Mouse (Mus musculus): ENCODE results near the gene Ubac1.

Gene Ubac1

DNA sequence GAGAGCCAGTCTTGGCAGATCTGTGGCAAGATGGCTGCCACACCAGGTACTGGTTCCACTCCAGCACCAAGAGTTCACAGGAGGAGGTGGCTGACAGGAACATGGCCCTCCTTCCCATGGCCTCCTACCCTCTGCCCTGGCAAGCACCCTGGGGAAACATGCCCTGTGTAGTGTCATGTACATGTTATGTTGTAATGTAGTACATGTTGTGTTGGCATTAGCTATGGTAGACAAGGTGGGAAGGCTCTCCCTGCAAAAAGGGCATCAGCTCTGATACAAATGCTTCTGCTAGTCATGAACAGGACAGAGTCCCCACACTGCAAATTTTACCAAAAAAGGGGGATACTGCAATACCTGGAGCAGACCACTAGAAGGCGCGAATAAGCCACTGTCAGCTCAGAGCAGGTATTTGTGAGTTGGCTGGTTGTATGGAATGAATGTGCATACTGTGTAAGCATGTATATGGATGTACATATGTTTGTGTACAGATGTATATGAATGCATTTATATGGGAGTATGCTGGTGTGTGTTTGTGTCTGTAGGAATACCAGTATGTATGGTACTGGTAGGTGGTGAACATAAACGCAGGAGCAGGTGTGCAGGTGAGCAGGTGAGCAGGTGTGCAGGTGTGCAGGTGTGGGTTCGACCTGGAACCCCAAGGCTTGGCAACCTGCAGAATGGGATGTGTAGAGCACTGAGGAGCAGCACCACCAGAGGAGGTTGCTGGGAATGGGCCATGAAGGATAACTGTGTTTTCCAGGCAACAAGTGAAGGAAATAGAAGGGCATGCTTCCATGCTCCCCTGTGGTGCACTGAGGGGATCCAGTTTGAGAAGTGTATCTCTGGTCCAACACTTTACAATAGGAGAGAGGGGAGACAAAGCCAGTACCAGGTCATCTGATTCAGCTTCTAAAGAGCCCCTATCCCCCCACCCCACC is 2.9 kb upstream of the Ubac1 start:
- peak; percentile 30 to 72 for DNase-seq (ENCODE audit: inconsistent age in 2 of 2, low spot score in 1 of 2)

DNA sequence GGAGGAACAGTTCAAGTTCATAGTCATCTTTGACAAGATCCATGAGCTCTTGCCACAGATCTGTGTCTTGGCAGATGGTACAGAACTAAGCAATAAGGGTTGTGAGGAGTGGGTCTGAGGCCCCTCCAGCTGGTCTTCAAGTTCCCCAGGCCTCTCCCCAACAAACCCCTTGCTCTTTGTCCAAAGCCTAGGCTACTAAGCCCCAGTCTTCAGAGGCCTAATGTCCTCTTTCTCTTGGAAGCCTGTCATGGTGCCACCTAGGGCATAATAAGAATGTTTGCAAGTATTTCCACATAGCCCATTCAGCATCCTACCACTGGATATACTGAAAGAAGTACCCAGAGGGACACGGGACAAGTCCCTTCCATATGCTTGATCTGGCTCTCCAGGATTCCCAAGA is 1.1 kb upstream of the Ubac1 start:
- no peak for DNase-seq (ENCODE audit: inconsistent age in 2 of 2, low spot score in 1 of 2)

DNA sequence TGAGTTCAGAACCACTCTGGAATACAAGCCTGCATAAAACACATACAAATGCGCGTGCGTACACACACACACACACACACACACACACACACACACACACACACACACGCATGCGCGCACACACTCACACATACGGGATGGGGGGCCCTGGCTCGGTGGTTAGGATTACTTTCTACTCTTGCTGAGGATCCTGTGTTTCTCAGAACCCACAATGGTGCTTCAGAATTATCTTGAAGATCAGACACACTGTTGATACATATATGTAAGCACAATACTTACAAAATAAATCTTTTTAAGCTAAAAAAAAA is 665 bp upstream of the Ubac1 start:
- no peak for DNase-seq (ENCODE audit: inconsistent age in 2 of 2, low spot score in 1 of 2)

DNA sequence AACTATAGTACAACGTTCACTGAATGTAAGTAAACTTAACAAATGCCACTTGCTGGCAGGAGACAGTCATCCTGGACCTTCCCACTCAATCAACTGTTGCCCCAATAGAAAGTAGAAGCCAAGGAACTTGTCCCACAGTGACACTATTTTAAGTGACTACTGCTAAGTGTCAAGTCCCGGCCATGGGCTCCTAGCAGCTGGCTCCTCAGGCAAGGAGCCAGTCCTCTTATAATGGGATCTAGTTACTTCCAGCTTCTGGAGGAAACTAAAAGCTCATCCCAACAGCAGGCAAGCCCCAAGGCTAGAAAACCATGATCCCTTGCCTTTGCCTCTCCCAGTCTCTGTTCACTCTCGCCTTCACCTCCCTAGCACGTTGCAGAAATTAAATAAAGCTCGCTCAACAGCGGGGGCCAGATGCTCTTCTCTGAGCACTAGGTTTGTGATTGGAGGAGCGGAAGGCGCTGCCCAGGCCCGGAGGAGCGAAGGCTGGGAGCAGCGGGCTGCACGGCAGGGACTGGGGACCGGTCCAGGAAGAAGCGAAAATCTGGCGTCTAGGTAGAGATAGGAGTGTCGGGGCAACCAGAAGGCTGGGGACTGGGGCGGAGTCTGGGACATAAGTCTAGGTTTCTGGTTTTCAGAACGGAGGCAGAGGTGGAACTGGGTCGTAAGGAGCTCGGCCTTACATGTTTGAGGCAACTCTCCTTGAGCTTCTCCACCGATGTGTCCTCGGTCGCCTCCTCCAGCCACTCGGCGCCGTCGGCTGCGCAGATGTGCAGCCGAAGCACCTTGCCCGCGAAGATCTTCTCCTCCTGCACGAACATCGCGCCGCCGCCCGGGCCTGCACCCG is 610 bp downstream of the Ubac1 start:
- DNase-seq (ENCODE audit: inconsistent age in 2 of 2, low spot score in 1 of 2) = peak in 1 of 2 experiments; percentile 69

DNA sequence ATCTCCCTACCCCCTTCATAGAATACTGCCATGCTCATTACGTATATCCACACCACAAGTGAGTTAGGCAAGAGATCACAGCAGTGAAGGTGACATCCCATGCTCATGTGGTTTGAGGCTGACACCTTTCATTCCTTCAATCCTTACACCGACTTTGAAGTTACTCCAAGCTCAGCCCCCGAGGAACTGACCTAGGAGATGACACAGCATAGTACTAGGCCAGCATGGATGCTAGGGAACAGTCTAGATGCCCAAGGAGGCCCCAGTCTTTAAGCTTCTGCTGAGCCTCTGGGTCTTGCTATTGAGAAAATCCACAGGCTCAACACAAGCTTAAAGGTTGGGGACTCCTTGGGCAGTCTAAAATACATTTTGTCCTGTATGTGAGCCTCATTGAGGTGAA is 1.6 kb downstream of the Ubac1 start:
- no peak for DNase-seq (ENCODE audit: inconsistent age in 2 of 2, low spot score in 1 of 2)

DNA sequence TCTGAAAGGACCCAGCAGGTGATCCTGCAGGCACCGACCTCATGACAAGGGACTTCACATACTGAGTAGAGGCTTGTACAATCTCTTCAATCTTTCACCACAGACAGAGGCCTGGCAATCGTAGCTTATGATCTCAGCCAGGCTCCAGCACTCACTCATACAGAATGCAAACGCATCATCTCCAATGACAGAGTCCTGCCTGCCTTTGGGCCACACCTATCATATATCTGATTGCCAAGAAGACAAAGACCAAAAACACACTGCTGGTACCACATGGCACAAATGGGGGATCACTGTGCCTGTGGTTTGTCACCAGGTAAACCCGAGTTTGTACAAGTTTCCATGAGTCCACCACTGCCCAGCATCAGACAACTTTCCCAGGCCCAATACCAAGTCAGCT is 4.2 kb downstream of the Ubac1 start:
- no peak for DNase-seq (ENCODE audit: inconsistent age in 2 of 2, low spot score in 1 of 2)

DNA sequence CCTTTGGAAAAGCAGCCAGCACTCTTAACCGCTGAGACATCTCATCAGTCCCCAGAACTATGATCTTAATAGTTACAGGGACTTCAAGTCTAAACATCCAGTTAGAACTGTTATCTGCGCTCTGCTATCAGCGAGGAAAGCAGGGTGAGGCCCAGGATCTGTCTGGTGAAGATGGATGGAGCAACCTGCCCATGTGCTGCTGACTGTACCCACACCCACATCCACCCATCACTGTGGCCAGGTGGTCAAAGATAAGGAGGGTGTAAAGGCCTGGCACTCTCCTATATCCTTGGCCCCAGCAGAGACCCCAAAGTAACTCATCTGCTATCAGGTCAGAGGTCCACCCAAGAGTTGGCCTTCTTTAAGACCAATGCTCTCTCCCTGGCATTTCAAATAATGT is 7.9 kb downstream of the Ubac1 start:
- DNase-seq (ENCODE audit: inconsistent age in 2 of 2, low spot score in 1 of 2) = no peak

DNA sequence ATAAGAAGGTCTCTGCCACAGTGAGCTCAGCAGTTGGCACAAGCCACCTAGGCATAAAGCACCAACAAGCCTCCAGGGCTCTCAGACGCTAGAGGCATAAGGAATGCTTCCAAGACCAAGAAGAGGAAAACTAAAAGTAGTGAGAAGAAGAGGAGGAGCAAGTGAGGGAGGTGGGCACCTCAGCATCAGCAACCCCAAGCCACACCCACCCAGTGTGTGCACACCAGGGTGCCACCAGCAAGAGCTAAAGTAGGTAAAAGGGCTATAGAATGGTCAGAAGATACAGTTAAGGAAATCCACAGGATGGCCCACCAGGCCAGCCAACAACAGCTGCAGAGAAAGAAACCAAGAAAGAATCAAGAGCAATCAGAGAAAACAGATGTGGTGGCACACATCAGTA is 10.1 kb downstream of the Ubac1 start:
- no peak for DNase-seq (ENCODE audit: inconsistent age in 2 of 2, low spot score in 1 of 2)

DNA sequence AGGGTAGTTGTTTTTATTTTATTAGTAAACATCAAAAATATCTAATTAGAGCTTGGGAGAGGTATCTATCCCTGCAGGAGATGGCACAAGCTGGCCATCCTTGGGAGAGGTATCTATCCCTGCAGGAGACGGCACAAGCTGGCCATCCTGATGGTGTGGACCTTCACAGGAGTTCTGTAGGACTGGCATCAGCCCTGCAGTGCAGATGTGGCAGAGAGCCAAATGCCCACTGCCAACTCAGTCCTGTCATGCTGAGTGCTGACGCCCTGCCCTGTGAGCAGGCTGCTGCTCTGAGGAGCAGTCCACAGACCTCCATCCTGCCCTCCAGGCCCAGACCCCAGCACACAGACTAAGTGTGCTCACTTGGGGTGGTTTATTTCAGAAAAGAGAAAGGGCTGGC is 19.5 kb downstream of the Ubac1 start:
- no peak for DNase-seq (ENCODE audit: inconsistent age in 2 of 2, low spot score in 1 of 2)

DNA sequence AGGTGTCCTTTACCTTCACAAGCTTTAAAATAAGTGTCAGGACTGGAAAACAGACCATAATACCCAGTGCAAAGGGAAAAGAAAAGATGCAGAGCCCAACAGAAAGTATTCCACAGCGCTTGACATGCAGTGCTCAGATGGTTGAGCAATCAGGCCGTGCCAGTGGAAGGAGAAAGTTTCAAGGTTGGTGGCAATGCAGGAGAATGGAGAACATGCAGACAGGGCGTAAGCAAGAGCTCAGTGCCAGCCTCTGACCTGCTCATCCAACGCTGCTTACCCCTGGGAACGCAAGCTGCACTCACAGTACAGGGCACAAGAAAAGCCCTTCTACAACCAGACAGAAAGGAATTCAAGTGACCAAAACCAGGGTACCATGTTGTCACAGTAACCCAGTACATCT is 20.4 kb downstream of the Ubac1 start:
- DNase-seq (ENCODE audit: inconsistent age in 2 of 2, low spot score in 1 of 2) = peak; percentile 39 to 72

DNA sequence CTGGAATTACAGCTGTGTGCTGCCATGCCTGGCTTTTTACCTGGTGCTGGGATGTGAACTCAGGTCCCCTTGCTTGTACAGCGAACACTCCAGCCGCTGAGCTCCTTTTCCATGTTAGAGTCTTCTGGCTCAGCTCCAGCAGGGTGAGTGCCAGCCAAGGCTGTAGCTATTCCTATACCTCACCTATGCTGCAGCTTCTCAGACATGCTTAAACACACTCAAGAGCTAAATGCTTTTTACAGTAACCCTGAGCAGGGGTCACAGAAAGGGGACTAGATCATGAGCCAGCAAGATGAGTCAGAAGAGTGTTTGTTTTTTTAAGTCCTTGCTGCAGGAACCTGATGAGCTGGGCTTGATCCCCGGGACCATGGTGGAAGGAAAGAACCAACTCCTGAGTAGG is 23.8 kb downstream of the Ubac1 start:
- peak; percentile 34 to 79 for DNase-seq (ENCODE audit: inconsistent age in 2 of 2, low spot score in 1 of 2)

DNA sequence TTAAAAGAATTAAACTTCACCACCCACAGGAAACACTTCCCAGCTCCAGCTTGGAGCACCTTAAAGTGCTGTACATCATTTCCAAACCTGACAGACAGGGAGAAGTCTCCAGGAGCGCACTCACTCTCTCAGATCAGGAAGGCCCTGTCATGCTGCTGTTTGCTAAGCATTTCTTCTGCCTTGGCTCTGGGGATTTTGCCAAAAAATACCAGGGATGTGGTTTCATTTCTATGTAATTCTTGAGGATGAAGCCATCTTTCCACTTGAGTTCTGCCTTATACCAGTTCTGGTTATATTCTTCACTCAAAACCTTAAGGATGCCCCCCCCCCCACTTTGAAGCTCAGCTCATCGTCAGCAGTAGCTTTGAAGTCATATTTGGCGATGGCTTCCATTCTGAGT is 26.8 kb downstream of the Ubac1 start:
- no peak for DNase-seq (ENCODE audit: inconsistent age in 2 of 2, low spot score in 1 of 2)

DNA sequence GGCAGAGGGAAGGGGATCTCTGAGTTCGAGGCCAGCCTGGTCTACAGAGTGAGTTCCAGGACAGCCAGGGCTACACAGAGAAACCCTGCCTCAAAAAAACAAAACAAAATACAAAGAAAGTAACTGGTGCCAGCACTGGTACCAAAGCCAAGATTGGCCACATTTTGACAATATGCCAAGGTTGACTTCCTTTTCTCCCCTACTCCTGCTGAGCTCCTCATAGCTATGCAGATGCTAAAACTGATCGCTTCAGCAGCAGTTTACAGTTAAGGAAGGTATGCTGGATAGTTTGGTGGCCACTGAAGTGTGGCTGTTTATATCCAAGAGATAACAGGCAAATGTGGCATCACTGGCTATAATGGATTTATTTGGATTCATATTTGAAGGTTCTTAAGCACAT is 29.3 kb downstream of the Ubac1 start:
- DNase-seq (ENCODE audit: inconsistent age in 2 of 2, low spot score in 1 of 2) = no peak

DNA sequence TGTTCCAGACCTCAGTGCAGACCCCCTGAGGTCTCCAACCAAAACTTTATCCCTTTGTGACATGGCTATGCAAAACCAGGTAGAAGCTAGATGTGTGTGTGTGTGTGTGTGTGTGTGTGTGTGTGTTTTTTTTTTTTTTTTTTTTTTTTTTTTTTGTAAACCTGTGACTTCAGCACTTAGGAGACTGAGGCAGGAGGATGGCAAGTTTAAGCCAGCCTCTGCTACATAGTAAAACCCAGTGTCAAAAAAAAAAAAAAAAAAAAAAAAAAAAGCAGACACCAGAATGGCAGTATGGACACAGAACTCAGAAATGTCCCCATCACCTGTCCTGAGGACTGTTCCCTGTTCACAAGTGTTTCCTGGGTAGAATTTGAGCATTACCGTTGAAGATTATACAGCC is 31.9 kb downstream of the Ubac1 start:
- DNase-seq (ENCODE audit: inconsistent age in 2 of 2, low spot score in 1 of 2) = no peak

DNA sequence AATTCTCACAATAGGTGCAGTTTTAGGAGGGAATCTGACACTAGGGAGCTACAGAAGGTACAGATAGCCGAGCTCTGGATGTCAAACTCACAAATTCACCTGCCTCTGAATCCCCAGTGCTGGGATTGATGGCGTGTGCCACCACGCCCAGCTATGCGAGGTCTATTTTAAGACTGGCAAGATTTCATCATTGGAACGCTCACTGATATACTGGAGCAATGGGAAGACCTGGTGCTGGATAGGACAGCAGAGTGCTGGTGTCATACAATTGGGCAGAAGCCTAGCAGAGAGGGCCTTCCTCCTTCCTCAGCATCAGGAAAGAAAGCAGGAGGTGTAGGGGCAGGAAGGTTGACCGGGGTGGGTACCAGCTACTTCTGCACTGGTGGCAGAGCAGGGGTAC is 33.7 kb downstream of the Ubac1 start:
- DNase-seq (ENCODE audit: inconsistent age in 2 of 2, low spot score in 1 of 2) = no peak

DNA sequence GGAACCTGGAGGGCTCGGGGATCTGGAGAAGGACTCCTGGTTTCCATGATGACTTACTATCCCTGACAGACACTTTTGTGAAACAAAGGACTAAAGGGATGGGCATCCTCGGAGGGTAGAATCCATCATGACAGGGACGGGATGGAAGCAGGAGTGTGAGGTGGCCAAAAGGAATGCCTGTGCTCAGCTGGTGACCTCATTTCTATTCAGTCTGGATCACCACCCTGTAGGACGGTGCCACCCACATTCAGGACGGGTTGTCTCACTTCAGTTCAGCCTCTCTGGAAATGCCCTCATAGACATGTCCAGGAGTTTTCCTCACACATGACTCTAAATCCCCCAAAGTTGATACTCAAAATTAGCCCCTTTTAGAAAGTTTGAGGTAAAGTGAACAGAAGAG is 34.9 kb downstream of the Ubac1 start:
- DNase-seq (ENCODE audit: inconsistent age in 2 of 2, low spot score in 1 of 2) = peak; percentile 66 to 69

DNA sequence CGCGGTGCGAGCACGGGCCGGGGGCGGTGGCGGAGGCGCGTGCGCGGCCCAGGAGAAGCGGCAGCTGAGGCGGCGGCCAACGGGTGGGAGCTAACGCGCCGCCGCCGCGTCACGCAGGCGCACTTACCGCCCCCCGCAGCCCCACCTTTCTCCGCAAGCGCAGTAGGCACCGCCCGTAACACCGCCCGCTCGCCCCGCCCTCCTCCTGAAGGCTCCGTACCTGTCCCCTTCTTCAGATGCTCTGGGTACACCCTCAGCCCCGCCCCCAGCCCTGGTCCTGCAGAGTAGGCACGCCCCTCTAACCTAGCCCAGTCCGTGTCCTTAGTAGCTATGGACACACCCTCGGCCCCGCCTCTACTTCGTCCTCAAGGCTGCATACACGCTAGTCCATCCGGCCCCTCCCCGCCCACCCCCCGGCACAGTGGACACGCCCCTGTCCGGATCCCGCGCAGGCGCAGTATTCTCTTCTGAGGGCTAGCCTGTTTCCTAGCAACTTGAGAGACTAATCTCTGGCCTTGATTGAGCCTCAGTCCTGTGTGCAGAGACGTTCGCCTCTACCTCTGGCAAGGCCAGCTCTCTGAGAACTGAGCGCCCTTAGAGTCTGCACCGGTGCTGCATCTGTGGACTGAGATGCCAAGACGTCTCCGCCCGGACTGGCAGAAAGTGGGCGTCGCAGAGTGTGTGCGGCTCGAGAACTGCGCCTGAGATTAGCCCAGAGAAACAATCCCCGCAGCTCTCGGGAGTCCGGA is 38.2 kb downstream of the Ubac1 start, which contains the start of gene Camsap1:
TSS of gene Camsap1 (minus strand) at position 124 of the 749 bp plus-strand sequence.
- peak; percentile 100 for DNase-seq (ENCODE audit: inconsistent age in 2 of 2, low spot score in 1 of 2)

DNA sequence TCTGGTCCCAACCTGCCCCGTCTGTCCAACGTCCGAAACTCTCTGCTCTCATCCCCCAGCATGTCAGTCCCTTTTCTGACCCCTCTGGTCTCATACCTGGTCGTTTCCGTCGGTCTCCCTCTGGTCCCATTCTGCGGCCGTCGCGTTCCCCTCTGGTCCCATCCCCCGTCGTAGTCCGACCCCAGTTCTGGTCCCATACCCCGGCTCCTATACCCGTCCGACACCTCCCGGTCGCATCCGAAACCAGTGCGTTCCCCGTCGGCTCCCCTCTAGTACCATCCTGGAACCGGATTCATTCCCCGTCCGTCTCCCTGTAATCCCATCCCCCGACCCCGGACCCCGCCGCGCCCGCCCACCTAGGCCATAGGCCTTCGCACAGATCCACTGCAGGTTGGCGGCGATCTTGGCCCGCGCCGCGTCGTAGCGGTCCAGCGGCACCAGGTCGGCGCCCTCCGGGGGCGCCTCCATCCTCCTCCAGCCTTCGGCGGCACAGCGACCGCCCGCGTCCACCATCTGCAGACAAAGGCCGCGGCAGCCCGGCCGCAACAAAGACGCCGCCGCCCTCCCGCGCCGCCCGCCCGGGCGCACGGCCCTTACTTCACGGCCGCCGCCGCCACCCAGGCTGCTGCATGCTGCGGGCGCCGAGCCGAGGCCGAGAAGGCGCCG is 39.0 kb downstream of the Ubac1 start:
- no peak for DNase-seq (ENCODE audit: inconsistent age in 2 of 2, low spot score in 1 of 2)

DNA sequence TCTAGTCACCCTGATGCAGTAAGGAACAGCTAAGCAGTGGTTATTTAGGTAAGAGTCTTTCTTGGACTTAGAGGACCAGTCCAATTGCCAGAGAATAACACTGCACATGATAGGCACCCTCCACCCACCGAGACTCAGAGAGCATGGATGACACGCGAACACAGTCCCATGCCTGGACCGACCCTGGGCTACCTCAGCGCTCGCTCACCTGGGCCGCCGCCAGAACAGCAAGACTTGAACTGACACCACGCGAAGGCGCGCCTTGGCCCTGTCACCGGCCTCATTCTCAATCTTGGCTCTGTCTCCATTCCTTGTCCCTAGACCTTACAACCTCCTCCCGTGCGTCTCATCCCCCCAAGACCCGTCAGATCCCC is 39.5 kb downstream of the Ubac1 start:
- DNase-seq (ENCODE audit: inconsistent age in 2 of 2, low spot score in 1 of 2) = peak; percentile 72 to 87

DNA sequence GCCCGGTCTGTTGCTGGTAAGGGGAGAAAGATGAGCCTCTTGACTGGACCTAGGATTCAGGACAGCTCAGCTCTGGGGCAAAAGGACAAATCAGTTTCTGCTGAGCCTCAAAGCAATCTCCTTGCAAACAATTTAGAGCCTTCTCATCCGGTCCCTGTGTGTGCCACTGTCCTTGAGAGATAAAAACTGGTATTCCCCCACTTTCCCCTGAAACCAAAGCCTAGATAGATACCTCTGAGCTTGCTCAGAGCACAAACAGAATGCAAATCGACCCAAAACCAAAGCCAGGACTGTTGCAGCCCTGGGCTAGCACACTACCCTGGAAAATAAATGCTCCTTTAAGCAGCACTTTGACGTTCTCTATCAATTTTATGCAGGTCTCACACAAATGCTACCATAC is 42.5 kb downstream of the Ubac1 start:
- DNase-seq (ENCODE audit: inconsistent age in 2 of 2, low spot score in 1 of 2) = peak; percentile 61 to 82

Data from adrenal gland, adult (tissue).